Mouse (Mus musculus): ENCODE measurements around the gene Zfp366.
A peak's percentile ranks its signal among the peaks of the same experiment; 100 is the strongest.

Gene Zfp366

DNA sequence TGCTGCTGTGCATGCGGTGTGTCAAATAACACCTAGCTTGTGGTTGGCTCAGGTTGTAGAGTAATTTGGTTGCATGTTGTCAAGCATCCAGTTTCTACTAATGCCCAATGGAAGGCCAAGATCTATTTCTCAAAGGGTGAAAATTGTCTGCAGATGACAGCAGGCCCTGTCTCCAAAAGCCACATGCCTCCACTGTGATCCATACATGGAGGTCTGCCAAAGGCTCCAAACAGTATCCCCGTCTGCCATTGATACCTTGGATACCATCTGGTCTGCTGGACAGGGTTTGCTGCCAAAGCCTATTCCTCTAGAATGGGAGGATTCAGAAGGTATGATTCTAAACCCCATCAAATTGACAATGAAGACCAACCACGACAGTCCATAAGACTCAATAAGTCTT is 74.1 kb downstream of the Zfp366 start:
- DNase-seq, result peak; percentile 84

- DNase-seq, result no peak
These were observed 75.0 kb downstream of the Zfp366 start for GRCm38 (mm10) chr13:99259502-99260174.

DNA sequence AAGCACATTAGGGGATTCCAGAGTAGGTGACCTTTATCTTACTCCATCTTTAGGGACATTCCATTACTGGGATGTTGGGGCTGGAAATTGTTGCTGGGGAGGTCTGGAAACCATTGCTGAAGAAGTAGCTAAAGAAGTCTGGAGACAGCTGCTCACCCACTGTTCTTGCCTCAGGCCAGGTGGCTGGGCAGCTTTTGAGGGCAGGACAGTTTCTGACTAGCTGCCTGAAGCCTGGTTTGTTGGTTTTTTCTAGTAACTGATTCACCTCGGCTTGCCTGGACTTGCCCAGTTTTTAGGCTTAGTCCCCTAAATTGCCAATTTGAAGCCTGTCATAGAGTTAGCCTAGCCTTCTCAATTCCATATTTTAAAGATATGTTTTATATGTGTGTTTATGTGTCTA is 77.8 kb downstream of the Zfp366 start:
- DNase-seq, result no peak

- DNase-seq, result no peak
These were observed 78.6 kb downstream of the Zfp366 start for GRCm38 (mm10) chr13:99263159-99263783.

- no peak for DNase-seq
These were observed 79.9 kb downstream of the Zfp366 start for GRCm38 (mm10) chr13:99264483-99264882.

DNA sequence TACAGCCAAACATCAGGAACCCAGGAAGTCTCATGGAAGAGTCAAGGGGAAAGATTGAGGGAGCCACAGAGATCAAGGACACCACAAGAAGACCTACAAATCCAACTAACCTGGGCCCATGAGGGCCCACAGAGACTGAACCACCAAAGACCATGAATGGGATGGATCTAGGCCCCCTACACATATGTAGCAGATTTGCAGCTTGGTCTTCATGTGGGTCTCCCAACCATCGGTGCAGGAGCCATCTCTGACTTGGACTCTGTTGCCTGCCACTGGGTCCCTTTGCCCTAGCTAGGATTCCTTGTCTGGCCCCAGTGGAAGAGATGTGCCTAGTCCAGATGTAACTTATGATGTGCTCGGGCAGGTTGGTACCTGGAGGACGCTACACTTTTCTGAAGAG is 87.4 kb downstream of the Zfp366 start:
- DNase-seq, result no peak

- DNase-seq, result no peak
These were observed 92.9 kb downstream of the Zfp366 start for GRCm38 (mm10) chr13:99277521-99277920.

DNA sequence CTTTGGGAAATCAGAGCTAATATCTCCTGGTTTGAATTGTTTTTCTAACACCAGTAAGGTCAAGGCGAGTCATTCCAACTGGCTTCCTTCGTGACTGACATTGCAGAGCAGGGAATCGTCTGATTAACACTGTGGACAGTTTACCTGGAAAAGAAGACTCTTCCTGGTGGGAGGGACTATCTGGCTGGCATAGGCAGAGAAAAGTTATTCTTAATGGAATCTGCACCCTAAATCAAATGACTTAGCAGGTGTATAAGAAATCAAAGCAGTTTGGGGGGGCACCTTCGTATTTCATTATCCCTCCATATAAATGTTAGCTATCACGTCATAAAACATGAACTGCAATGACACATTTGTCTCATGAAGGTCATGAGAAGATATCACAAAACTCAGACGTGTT is 93.9 kb downstream of the Zfp366 start:
- DNase-seq, result no peak

DNA sequence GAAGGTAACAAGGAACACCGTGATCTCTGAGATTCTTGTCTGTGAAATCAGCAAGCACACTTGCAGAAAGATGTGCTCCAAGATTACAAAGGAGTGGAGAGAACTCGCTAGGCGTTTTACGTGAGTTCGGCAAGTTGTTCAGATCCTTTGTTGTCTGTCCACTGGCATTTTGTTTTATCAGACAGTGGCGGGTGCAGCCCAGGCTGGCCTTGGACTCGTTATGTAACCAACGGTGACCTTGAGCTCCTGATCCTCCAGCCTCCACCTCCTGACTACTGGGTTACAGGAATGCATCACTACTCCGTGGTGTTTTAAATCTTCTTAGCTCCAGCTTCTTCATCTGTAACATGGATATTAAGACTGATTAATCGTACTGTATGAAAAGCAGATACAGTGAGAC is 94.7 kb downstream of the Zfp366 start:
- DNase-seq, result no peak

DNA sequence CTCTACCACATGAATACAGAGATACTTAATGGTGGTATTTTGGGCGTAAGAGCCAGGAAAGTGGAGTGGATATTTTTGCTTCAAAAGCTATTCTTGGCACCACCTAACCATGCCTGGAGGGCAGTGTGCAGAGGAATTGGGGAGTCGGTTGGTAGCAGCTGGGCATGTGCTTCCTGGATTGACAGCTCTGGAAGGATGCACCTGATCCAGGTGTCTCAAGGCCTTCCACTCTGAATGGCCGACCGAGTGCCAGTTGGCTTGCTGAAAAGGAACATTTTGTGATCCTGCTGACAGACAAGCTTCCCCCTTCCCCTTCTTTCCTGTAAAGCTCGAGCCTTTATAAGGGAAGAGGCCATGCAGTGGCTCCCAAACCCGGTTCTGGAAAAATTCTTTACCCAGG is 98.3 kb downstream of the Zfp366 start:
- DNase-seq, result no peak

DNA sequence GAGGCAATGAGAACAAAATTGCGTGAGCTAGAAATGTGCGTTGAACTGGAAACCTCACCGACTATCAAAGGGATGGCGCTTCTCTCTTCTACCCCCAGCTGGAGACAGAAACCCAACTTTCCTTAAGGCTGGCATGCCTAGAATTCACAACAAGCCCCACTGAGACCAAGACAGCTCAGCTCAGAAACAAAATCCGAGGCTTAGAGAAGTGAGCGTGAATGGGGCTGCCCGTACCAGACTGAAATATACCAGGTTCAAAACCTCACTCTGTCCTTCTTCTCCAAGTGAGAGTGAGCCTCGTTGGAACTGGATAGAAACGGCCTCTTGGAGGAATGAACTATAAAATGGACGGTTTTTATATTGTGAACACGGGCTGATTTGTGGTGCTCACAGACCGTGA is 99.3 kb downstream of the Zfp366 start:
- DNase-seq, result no peak

DNA sequence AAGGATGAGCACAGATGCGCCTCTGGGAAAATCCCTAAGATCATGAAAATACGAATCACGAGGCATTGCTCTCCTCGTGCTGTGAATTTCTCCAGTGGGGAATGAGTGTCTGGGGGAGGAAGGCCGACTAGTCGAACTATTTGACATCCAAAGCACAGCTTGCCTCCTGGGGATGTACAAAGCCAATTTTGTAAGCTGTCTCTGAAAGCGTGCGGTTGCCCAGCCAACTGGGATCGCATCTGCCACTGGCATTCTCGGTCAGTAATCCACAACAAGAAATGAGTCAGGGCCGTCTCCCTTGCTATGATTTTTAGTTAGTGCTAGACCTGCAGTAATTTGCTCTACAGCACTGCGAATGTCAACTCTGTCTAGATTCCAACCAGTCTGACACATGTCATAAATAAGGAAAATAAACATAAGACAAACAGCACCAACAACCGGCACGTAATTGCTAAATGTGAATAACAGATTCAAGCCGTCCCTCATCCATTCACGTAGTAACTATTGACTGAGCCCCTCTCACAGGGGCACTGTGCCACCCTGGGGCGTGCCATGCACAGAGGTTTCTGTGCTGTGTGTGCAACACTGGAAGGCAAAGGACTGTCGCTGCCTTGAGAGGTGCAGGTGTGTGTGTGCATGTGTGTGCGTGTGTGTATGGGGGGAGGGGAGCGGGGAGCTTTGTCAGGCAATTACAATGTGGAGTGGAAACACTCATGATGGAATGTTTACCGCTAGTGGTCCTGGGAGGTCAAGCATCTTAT is 100.0 kb downstream of the Zfp366 start:
- DNase-seq, result peak; percentile 12

DNA sequence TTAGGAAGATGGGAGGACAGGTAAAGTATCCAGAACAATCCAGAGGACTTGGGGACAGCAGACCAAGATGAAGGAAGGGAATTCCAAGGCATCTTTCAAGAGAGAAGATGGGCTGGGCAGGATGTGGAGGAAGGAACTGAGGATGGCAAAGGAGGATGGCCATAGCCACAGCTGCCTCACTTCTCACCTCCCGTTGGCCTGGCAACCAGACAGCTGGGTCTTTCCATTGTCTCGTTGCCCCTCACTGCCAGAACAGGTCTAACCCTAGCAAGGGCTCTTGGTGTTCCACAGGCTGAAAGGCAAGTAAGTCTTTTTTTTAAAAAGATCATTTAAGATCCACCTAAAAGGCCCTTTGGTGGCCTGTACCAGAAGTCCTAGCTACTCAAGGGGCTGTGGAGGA is 100.6 kb downstream of the Zfp366 start:
- no peak for DNase-seq

DNA sequence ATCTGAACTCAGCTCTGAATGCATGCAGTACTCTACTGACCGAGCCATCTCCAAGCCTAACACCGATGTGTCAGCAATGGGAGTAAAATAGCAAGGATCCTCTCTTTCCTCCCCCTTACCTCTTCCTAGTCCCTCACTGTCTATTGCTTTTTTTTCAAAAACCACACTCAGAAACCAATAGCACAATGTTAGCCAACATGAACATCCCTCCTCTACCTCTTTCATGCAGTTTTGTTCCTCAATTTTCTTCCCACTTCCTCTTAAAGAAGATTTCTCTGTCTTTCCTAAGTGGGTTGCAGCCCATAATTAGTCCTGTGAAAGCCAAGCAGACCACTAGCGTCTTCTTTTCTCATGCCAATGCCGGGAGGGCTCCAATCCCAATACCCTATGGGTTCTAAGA is 102.6 kb downstream of the Zfp366 start:
- DNase-seq, result no peak

GRCm38 (mm10) chr13:99287786-99288185 is 103.2 kb downstream of the Zfp366 start:
- DNase-seq, result no peak

DNA sequence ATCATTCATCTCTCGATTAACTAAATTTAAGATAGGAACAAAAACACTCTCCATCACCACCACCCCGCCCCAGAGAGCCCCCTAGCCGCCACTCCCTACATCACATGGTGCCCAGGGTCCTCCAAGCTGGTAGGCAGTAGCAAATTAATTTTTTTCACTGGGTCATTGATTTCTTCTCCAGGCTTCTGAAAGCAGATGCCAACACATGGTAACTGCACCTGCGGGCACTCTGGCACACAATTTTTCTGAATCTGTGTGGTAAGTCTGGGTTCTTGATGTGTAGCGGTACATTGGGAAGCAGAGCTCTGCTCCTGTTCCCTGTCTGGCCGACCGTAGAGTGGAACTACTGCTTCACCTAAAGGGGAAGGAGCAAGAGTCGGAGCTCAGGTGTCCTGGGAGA is 106.1 kb downstream of the Zfp366 start:
- no peak for DNase-seq

DNA sequence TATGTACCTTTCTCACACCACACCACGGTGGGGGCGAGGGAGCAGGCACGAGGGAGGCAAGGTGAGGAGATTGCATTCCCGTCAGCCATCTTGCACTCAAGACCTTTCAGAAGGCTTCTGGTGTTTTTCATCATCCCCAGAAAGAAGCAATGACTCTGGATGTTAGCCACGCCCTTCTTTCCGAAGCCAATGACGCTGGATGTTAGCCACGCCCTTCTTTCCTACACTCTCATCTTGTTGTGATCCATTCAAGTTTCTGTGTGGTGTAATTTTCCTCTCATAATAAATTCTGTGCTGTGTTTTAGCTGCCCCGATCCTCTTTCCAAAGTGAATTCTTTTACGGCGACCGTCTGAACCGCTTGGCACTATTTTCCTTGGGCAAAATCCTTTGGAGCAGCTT is 109.6 kb downstream of the Zfp366 start:
- DNase-seq, result no peak

DNA sequence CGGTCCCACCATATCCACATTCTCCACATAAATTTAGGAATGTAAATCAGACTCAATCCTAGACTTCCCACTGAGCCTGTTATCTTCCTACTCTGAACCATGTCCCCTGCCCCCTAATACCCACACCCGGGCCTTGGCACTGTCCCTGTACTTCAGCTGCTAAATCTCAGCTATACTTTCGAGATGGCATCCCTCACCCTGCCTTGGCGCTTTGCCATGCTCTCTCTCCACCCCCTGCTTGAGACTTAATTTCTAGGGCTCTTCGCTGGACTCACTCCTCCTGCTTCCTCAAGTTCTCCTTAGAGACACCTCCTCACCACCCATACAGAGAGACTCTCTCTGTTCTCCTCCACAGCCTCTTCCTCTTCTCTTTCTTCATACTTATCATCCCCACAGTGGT is 115.3 kb downstream of the Zfp366 start:
- DNase-seq, result no peak

Measured in cerebellum, adult 11-12 months (tissue).